Mouse (Mus musculus) olfactory bulb, adult 2 months (tissue): Measurements from ENCODE around the gene Mlkl. TPM values are rescaled to one million over a fixed set of nuclear protein-coding genes. Genes with fewer than 3 reads are reported as not detected.
"Not testable (repeated sequence)": the region's sequence is repeated elsewhere in the genome, so short reads cannot be mapped to it uniquely, and the experiment has no call there.

Experiments used
- H3K27ac ChIP-seq: fragments of 200-500 bp; 2 replicates; pipeline ENCODE4 v1.5.1; 2012; ENCODE audit warnings: low read depth, low read length; ENCODE audit not compliant: insufficient read depth
- H3K4me1 ChIP-seq: fragments of 200-500 bp; 2 replicates; pipeline ENCODE4 v1.6.1; 2012; ENCODE audit warnings: low read length; ENCODE audit not compliant: control insufficient read depth, insufficient read depth
- H3K4me3 ChIP-seq: fragments of 200-500 bp; 2 replicates; pipeline ENCODE4 v1.5.1; 2012; ENCODE audit warnings: mild to moderate bottlenecking, low read depth, low read length, moderate library complexity; ENCODE audit not compliant: insufficient read depth
- CTCF ChIP-seq: fragments of 200-500 bp; IDR thresholded peaks from 2 replicates; pipeline ENCODE4 v1.5.1; 2012; ENCODE audit warnings: low read depth, mild to moderate bottlenecking, low read length, moderate library complexity; ENCODE audit not compliant: insufficient read depth
- POLR2A ChIP-seq: fragments of 200-500 bp; IDR thresholded peaks from 2 replicates; pipeline ENCODE4 v1.6.1; 2012; ENCODE audit warnings: mild to moderate bottlenecking, low read depth, low read length, moderate library complexity; ENCODE audit not compliant: insufficient read depth
- WGBS: fragments of 180-500 bp; shearing (Covaris S2); methylation state at CpG from one replicate; pipeline ENCODE4 v1.1.7; 2018; 5-methylcytosine and 5-hydroxymethylcytosine counted together
- polyA plus RNA-seq: library from polyadenylated mRNA; stranded (reverse); fragments of >200 nt; gene quantifications from 2 replicates; pipeline ENCODE4 v1.2.4, GENCODE M21; 2012; ENCODE audit warnings: low replicate concordance; ENCODE audit not compliant: missing spikeins, insufficient read depth, insufficient read length

Gene Mlkl
- polyA plus RNA-seq, 1 experiment = not detected

DNA sequence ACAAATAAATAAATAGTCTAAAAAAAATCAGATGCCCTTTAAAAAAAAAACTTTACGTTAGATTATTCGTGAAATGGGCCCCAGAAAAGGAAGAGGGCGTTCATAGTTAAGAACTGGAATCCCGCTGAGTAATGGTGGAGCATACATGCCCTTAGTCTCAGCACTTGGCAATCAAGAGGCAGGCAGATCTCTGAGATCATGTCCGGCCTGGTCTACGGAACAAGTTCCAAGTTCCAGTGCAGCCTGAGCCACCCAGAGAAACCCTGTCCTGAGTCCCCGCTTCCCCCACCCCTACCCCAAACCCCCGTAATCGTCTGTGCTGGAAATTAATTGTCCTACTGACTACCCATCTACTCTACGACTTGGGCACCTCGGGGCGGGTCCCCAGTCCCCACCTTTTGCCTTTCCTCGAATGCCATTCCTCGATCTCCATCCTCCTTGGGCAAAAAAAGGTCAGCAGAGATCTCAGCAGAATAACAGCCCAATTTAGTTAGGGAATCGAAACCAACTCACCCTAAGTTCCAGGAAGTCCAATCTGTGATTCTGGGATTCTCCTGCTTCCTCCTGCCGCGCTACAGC is 577 bp downstream of the Mlkl start:
- TF ChIP-seq CTCF = no peak
- TF ChIP-seq POLR2A = no peak
- Histone ChIP-seq H3K4me3 (peak overlapping the region; percentile 49), H3K27ac (no peak overlapping the region), H3K4me1 (peaks cover 11% of the 10 kb centered on the region)
- 39% methylated on average over 17 of the region's 17 CpGs for WGBS

DNA sequence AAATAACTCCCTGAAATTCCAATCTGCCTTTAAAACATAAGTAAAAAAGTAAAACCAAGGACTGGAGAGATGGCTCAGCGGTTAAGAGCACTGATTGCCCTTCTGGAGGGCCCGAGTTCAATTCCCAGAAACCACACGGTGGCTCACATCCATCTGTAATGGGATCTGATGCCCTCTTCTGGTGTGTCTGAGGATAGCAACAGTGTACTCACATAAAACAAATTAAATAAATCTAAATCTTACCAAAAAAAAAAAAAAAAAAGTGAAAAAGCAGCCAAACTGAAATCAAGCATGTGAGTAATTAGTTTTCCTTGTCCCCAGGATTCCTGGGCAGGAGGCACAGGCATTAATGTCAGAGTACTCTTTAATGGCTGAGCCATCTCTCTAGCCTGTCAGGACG is 1.3 kb downstream of the Mlkl start:
- no peak overlapping the region for H3K4me3 ChIP-seq
- peaks cover 8% of the 10 kb centered on the region for H3K4me1 ChIP-seq
- TF ChIP-seq CTCF = no peak
- no peak for TF ChIP-seq POLR2A
- H3K27ac ChIP-seq = no peak overlapping the region
- 87% methylated on average over 4 of the region's 4 CpGs for WGBS

DNA sequence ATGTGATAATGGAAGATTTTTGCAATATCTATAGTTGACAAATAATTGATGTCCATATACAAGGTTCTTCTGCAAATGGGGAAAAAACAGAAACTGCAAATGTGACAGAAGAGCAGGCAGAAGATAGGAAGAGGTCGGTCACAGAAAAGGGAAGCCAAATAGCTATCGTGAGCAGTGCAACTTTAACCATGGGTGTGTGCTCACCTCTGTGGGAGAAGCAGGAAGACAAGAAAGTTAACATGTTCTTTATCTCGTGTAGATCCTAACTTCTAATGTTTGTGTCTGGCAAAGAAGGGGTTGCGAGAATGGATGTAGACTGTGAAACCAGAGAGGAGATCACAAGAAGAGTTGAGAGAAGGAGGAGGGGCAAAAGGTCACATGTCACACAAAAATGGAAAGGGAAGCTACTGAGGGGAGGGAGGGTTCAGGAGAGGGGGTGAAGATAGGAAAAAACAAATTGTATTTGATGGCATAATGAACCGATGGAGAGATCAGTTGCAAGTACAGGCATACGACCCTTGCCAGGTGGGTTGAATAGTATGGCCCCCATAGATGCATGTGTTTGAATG is 12.7 kb downstream of the Mlkl start:
- Histone ChIP-seq H3K4me3 (no peak overlapping the region), H3K27ac (no peak overlapping the region), H3K4me1 (no peaks in the 10 kb centered on the region)
- 89% methylated on average over 6 of the region's 6 CpGs for WGBS
- TF ChIP-seq CTCF (no peak), POLR2A (no peak)

DNA sequence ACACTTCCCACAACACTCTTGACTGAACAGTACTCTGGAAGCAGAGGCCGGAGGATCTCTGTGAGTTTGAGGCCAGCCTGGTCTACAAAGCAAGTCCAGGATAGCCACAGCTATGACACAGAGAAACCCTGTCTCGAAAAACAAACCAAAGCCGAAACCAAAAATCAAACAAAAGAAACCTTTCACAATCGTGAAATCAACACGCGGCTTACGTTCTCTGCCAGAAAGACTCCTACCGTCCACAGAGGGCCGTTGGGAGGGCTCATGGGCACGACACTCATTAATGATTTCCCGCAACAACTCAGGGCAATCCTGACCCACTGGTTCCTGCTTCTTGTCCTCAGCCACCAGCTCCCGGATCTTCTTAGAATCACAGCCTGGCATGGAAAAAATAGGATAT is 23.2 kb downstream of the Mlkl start:
- 83% methylated on average over 12 of the region's 12 CpGs for WGBS

DNA sequence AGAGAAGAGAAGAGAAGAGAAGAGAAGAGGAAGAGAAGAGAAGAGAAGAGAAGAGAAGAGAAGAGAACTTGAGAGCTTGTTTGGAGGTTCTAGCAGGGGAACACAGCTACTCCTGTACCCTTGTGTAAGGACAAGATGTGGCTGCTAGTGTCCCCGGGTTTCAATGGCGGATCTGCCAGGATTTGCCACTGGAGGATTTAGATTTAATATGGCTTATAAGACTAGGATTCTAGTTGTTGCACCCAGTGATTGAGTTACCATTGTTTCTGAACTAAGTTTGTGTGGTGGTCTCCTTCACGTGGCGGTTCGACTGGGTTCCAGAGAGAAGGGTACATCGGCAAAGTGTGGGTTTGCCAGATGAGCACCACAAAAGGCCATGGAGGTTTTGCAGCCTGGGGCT is 24.0 kb downstream of the Mlkl start:
- H3K27ac ChIP-seq, H3K4me1 ChIP-seq, H3K4me3 ChIP-seq: not testable (repeated sequence)
- 95% methylated on average over 6 of the region's 6 CpGs for WGBS

More for the DNA sequence above, 23.2 kb downstream of the Mlkl start:
- Histone ChIP-seq H3K4me3 (no peak overlapping the region), H3K4me1 (no peaks in the 10 kb centered on the region), H3K27ac (no peak overlapping the region)
- TF ChIP-seq POLR2A (no peak), CTCF (no peak)

DNA sequence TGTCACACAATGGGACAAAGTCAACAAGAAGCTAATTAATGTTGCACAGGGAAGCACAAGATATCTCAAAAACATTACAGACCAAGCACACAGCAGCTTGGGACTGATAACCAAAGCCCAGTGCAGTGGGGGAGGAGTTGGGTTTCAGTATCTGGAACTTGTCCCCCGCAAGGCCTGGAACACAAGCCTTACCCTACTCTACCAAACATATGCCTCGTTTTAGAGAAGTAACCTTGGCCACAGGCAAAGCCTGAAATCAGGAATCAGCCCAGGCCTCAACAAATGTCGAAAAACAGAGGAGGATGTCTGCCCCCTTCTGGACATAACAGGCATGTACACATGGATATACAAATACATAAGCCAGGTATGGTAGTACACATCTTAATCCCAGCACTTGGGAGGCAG is 25.2 kb downstream of the Mlkl start:
- TF ChIP-seq CTCF = no peak
- TF ChIP-seq POLR2A = no peak
- Histone ChIP-seq H3K4me3 (no peak overlapping the region), H3K4me1 (no peaks in the 10 kb centered on the region), H3K27ac (no peak overlapping the region)
- WGBS = 78% methylated on average over 3 of the region's 3 CpGs

DNA sequence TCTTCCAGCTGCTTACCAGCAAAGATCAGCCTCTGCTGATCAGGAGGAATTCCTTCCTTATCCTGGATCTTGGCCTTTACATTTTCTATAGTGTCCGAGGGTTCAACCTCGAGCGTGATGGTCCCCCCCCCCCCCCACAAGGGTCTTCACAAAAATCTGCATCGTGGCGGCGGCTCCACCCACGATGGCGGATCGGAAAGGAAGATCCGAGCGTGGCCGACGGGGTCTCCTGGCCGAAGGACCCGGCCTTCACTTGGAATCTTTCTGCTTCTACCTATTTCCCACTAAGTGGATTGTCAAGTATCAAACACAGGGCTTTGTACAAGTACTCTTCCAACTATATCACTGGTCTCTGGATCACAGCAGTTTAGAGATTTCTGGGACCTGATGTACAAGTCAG is 28.0 kb downstream of the Mlkl start:
- WGBS = 87% methylated on average over 15 of the region's 15 CpGs
- not testable (repeated sequence) for H3K4me1 ChIP-seq, H3K4me3 ChIP-seq, H3K27ac ChIP-seq

DNA sequence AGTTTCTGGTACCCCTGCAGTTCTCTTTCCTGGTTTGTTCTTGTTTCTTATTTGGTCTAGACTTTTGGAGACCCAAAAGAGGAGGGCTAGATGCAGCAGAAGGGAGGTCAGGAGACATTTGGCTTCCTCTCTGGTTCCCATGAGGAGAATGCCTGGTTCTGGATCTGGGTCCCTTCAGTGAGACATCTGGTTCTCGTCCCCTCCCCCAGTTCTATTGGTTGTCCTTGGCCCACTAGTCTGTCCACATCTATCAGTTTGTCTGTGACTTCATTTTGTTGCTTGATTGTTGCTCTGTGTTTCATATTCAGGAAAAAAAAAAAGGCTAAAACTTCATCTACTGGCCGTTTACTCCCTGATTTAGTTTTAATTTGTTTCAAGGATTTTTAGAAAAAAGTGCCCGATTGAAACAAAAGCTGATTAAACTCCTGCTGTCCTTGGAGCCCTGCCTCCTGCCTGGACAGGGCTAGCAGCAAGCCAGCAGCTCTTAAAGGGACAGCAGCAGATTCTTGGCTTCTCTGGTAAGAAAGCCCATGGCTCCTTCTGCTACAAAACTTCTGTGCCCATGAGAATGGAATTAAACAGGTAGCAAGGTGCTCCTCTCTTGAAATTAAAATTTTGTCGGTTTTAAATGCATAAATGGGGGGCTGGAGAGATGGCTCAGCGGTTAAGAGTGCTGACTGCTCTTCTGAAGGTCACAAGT is 32.8 kb downstream of the Mlkl start:
- Histone ChIP-seq H3K4me3 (no peak overlapping the region), H3K4me1 (no peaks in the 10 kb centered on the region), H3K27ac (no peak overlapping the region)
- TF ChIP-seq CTCF (no peak), POLR2A (no peak)
- 29% methylated on average over 5 of the region's 5 CpGs for WGBS

DNA sequence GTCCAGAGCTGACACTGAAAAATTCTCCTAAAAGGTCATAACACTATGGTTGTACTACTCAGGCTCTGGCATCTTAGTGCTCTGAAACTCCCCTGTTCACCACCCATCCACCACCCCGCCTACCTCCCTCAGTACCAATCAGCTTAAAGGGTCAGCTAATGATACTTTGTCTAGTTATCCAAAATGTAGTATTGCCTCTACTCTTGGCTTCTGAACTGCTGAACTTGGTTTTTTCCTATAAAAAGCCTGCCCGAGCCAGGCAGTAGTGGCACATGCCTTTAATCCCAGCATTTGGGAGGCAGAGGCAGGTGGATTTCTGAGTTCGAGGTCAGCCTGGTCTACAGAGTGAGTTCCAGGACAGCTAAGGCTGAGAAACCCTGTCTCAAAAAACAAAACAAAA is 33.6 kb downstream of the Mlkl start:
- no peak overlapping the region for H3K27ac ChIP-seq
- H3K4me3 ChIP-seq = no peak overlapping the region
- WGBS = 92% methylated on average over 3 of the region's 3 CpGs
- H3K4me1 ChIP-seq = no peaks in the 10 kb centered on the region
- no peak for TF ChIP-seq CTCF

DNA sequence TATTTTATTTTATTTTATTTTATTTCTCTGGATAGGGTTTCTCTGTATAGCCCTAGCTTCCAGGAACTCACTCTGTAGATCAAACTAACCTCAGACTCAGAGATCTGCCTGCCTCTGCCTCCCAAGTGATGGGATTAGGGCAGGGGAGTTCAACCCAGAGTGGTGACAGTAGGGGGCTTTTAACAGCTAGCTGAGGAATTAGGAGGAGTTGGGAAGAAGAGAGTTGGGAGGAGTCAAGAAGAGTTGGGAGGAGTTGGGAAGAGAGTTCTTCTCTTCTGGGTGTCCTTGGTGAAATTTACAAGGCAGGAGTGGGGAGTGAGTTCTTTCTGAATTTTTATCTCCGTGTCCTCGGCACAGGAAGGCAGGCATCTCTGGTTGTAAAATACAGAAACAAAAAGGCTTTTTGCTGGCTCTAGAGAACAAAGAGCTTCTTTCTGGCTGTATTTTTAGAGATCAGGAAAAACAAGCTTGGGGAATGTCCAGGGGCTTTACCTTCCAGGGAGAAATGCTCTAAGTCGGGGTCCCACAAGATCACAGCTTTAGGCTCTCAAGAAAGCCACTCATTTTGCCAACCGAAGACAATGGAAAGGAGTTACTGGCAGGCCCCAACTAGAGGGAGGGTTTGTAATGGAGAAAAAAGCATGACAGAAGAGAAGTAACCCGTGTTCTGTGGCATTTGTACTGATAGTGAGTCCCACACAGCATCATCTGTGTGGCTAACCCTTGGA is 34.7 kb downstream of the Mlkl start:
- 63% methylated on average over 5 of the region's 5 CpGs for WGBS
- H3K27ac ChIP-seq, H3K4me3 ChIP-seq, H3K4me1 ChIP-seq: not testable (repeated sequence)
